Mouse (Mus musculus) ES-Bruce4 (cell line): ENCODE data around the gene Slc25a22. TPM values are rescaled to one million over a fixed set of nuclear protein-coding genes. Genes with fewer than 3 reads are reported as not detected.

Experiments
- H3K27ac ChIP-seq: 2 replicates; pipeline ENCODE4 v1.5.1; 2012; ENCODE audit warnings: low read length, inconsistent platforms; ENCODE audit not compliant: insufficient read depth
- H3K27me3 ChIP-seq: 2 replicates; pipeline ENCODE4 v1.6.1; 2012; ENCODE audit warnings: mild to moderate bottlenecking, low read length, inconsistent platforms; ENCODE audit not compliant: control insufficient read depth, poor library complexity, insufficient read depth, severe bottlenecking
- H3K36me3 ChIP-seq: 2 replicates; pipeline ENCODE4 v1.6.1; 2012; ENCODE audit warnings: inconsistent platforms, mild to moderate bottlenecking, low read length, moderate library complexity; ENCODE audit not compliant: control insufficient read depth, poor library complexity, insufficient read depth, severe bottlenecking
- H3K4me1 ChIP-seq: one replicate; pipeline ENCODE4 v1.8.1; 2011; ENCODE audit warnings: low read length; ENCODE audit not compliant: control insufficient read depth, insufficient read depth
- H3K4me3 ChIP-seq: 2 replicates; pipeline ENCODE4 v1.5.1; 2011; ENCODE audit warnings: low read depth, mild to moderate bottlenecking, low read length
- H3K9ac ChIP-seq: 2 replicates; pipeline ENCODE4 v1.6.1; 2012; ENCODE audit warnings: low read depth, mild to moderate bottlenecking, inconsistent platforms; ENCODE audit not compliant: poor library complexity, severe bottlenecking
- H3K9me3 ChIP-seq: replicated peaks from 2 replicates; pipeline ENCODE4 v1.6.1; 2012; ENCODE audit warnings: mild to moderate bottlenecking, low read length, inconsistent platforms; ENCODE audit not compliant: control insufficient read depth, poor library complexity, insufficient read depth, severe bottlenecking
- CTCF ChIP-seq: IDR thresholded peaks from one replicate; pipeline ENCODE4 v1.8.1; 2011; ENCODE audit warnings: low read depth, low read length
- EP300 ChIP-seq: IDR thresholded peaks from 2 replicates; pipeline ENCODE4 v1.6.1; 2011; ENCODE audit warnings: low read depth, low read length; ENCODE audit not compliant: insufficient read depth
- POLR2A ChIP-seq: IDR thresholded peaks from one replicate; pipeline ENCODE4 v1.8.1; 2011; ENCODE audit warnings: low read length; ENCODE audit not compliant: insufficient read depth
- polyA plus RNA-seq: library from polyadenylated mRNA; stranded (reverse); fragments of >200 nt; gene quantifications from 2 replicates; pipeline ENCODE4 v1.2.4, GENCODE M21; 2011; ENCODE audit warnings: low read depth; ENCODE audit not compliant: missing spikeins, insufficient read depth, insufficient read length

The Slc25a22 gene
- polyA plus RNA-seq, 1 experiment = 16.3 TPM

GRCm38 (mm10) chr7:141441460-141441859, 3.8 kb upstream of the Slc25a22 start:
- Histone ChIP-seq H3K4me3 (no peak overlapping the region), H3K27me3 (no peaks in the 10 kb centered on the region), H3K4me1 (no peaks in the 10 kb centered on the region), H3K9me3 (no peaks in the 10 kb centered on the region), H3K36me3 (peaks cover 36% of the 10 kb centered on the region), H3K27ac (no peak overlapping the region), H3K9ac (no peak overlapping the region)
- TF ChIP-seq POLR2A (no peak), EP300 (no peak), CTCF (no peak)

- Histone ChIP-seq H3K27ac (no peak overlapping the region), H3K9ac (no peak overlapping the region), H3K9me3 (no peaks in the 10 kb centered on the region), H3K4me1 (peaks cover 2% of the 10 kb centered on the region), H3K4me3 (no peak overlapping the region), H3K36me3 (peaks cover 36% of the 10 kb centered on the region), H3K27me3 (no peaks in the 10 kb centered on the region)
- TF ChIP-seq CTCF (peak; percentile 79), POLR2A (no peak)
Measured at GRCm38 (mm10) chr7:141440613-141441012, 2.9 kb upstream of the Slc25a22 start.

GRCm38 (mm10) chr7:141439811-141440210, 2.1 kb upstream of the Slc25a22 start:
- H3K4me3 ChIP-seq = no peak overlapping the region
- peaks cover 36% of the 10 kb centered on the region for H3K36me3 ChIP-seq
- TF ChIP-seq EP300 (no peak), POLR2A (no peak), CTCF (no peak)
- no peak overlapping the region for H3K9ac ChIP-seq
- no peaks in the 10 kb centered on the region for H3K27me3 ChIP-seq
- no peak overlapping the region for H3K27ac ChIP-seq
- H3K9me3 ChIP-seq = no peaks in the 10 kb centered on the region
- peaks cover 2% of the 10 kb centered on the region for H3K4me1 ChIP-seq

- Histone ChIP-seq H3K27ac (no peak overlapping the region), H3K9ac (no peak overlapping the region), H3K27me3 (no peaks in the 10 kb centered on the region), H3K9me3 (no peaks in the 10 kb centered on the region), H3K4me1 (peaks cover 2% of the 10 kb centered on the region), H3K4me3 (no peak overlapping the region), H3K36me3 (peaks cover 36% of the 10 kb centered on the region)
- TF ChIP-seq POLR2A (no peak), CTCF (no peak), EP300 (no peak)
Measured at GRCm38 (mm10) chr7:141439140-141439679, 1.5 kb upstream of the Slc25a22 start.

DNA sequence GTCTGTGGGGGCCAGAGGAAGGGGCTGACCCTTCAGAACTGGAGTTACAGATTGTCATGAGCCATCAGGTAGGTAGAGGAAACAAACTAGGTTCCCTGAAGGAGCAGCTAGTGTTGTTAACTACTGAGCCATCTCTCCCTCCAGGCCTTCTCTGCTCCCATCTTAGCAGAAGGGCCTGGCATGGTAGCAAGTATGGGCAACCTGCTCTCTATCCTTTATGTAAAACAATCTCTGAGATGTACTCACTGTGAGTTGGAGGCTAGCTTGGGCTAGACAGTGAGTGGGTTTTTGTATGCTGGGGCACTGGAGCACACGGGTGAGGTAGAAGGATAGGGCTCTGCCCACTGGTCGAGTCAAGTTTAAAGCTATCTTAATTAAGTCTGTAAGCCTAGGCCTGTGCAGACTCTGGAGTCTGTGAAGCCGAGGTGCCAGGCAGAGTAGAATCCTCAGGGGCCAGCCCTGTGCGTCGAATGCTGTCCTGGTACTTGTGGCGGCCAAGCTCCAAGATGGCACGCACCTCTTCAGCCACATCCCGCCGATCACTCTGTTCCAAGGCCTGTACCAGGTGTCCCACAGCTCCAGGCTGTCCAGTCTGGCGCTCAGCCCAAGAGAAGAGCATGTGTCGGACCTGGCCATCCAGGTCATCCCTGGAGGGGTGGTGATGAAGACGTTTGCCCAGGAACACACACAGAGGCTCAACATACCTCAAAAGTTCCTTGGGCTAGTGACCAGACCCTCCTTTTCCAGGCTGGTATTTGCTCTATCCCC, 693 bp upstream of the Slc25a22 start:
- no peaks in the 10 kb centered on the region for H3K9me3 ChIP-seq
- peaks cover 2% of the 10 kb centered on the region for H3K4me1 ChIP-seq
- H3K9ac ChIP-seq = no peak overlapping the region
- no peak overlapping the region for H3K4me3 ChIP-seq
- H3K36me3 ChIP-seq = peaks cover 36% of the 10 kb centered on the region
- no peak overlapping the region for H3K27ac ChIP-seq
- H3K27me3 ChIP-seq = no peaks in the 10 kb centered on the region
- TF ChIP-seq EP300 = no peak
- TF ChIP-seq CTCF = no peak
- TF ChIP-seq POLR2A = no peak

- H3K9ac ChIP-seq = peak overlapping the region; percentile 75
- peaks cover 30% of the 10 kb centered on the region for H3K36me3 ChIP-seq
- peaks cover 2% of the 10 kb centered on the region for H3K4me1 ChIP-seq
Measured at GRCm38 (mm10) chr7:141436523-141436892, 1.2 kb downstream of the Slc25a22 start.

More at GRCm38 (mm10) chr7:141436523-141436892, 1.2 kb downstream of the Slc25a22 start:
- TF ChIP-seq POLR2A (no peak), CTCF (no peak), EP300 (no peak)
- Histone ChIP-seq H3K9me3 (no peaks in the 10 kb centered on the region), H3K4me3 (no peak overlapping the region), H3K27ac (no peak overlapping the region), H3K27me3 (no peaks in the 10 kb centered on the region)
